Mouse (Mus musculus) layer of hippocampus, adult 8-10 months (tissue): ENCODE data around the gene Frrs1. TPM values are rescaled to one million over a fixed set of nuclear protein-coding genes. Genes with fewer than 3 reads are reported as not detected.

Source experiments
- DNase-seq, 2 experiments: peaks; one replicate each; pipeline ENCODE4 v3.0.0; 2022; ENCODE audit warnings: low spot score in 2 of 2
- total RNA-seq, 4 experiments: library from RNA; stranded (reverse); gene quantifications; 2 replicates each; pipeline ENCODE4 v1.2.4; 2022

The Frrs1 gene
- total RNA-seq, 4 experiments from 2014 or later: 0.47 to 3.0 (median 1.5) TPM

DNA sequence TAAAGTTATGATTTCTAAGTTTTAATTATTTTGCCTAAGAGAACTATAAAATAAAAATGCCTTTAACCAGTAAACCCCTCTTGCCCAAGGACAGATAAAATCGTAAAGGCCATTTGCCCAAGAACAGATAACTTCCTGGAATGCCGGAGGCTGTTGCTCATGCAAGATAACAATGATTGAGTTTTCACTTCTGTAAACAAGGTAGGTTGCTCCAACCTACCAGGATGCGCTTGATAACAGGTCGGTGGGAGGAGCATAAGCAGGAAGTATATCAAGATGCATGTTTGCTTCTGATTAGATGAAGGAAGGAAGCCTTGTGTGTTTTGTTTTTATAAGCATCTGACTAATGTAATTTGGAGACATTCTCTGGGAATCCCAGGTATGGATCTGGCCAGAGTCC is 13.2 kb upstream of the Frrs1 start:
- no peak for DNase-seq

DNA sequence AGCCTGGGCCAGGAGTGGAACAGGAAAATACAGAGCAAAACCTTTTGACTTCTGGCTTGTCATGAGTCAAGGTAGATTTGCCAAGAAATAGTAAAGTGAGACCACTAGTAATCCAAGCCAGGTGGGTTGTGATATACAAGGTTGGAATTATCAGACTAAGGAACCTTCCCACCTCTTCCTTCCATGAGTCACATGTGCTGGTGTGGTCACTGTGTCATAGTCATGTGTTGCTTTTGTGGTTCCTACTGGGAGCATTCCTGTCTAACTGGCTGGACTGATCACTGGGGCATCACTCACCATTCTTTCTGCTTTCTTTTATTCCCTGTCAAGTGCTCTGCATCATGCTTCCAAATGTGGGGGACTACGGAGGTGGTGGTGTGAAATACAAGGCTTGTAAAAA is 11.2 kb upstream of the Frrs1 start:
- DNase-seq: no peak

DNA sequence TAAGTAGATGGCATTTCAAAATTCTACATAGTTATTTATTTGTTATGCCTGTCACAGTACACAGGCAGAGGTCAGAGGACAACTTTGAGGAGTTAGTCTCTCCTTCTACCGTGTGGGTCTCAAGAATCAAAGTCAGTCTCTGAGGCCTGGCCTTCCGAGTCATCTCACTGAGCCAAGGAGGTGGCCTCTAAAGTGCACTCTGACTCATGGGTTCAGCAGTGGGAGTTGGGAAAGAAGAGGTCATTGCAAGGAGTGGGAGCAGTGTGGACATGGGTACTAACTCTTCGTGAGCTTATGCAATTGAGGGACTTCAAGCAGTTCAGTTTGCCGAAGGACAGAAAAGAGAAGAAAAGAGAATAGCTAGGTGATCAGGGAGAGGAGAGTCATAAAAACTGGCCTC is 10.3 kb upstream of the Frrs1 start:
- no peak for DNase-seq

DNA sequence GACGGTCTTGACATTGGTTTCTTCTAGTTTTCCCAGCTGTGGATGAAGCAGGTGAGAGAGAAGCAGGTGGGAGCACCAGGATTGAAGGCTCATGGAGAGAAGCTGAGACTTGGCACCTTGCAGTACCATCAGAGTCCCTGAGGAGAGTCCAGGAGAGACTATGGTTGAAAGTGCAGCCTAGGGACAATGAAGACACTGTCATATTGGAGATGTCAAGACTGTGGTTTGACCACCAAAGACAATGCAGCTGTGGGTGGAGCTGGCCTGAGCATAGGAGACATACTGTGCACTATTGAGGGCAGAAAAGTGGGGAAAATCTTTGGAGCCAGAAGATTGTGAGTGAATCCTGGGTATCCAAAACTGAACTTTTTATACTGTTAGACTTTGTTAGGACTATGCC is 8.9 kb upstream of the Frrs1 start:
- DNase-seq: no peak

DNA sequence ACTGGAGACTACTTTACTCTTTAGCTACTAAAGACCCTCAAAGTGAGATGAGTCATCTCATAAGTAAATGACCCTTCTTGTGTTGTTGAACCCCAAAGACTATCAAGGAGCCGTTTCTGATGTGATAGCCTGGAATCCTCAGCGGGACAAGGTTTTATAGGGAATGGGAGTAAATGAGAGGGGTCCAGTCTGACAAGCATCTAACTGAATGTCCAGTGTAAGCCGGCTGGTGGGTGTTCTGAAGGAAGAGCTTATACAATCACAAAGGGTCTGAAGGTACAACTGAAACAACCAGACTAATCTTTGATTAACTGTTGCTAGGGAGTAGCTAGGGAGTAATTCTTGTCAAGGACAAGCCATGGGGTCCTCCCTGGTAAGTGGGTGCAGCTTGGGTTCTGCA is 6.8 kb upstream of the Frrs1 start:
- no peak for DNase-seq

DNA sequence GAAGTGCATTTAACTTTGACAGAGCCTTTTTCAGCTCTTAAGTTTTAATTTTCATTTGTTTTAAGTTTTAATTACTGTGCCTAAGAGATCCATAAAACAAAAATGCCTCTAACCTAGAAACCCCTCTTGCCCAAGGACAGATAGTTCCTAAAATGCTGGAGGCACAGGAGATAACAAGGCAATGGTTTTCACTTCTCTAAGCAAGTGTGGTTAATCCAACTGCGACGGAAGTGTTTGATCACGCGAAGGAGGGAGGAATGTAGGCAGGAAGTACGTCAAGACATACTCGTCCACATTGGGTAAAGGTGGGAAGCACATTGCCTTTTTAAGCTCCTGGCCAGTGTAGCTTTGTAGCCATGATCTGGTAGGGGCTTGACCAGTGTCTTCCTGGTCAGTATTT is 1.7 kb upstream of the Frrs1 start:
- DNase-seq: no peak

DNA sequence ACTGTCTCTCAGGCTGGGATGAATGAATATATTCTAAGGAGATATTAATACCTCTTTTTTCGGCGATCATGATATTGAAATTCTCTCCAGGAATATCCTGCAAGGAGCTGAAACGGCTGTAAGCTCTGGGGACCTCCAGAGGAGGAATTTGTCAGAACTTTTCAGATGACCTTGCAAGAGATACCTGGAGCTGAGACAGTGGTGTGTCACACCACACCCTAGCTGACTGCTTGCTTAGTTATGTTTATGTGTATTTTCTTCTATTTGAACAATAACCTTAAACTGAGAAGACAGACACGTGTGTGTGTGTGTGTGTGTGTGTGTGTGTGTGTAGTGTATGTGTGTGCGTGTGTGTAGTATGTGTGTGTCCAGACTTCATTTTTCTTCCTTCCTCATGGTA is 488 bp downstream of the Frrs1 start:
- no peak for DNase-seq

DNA sequence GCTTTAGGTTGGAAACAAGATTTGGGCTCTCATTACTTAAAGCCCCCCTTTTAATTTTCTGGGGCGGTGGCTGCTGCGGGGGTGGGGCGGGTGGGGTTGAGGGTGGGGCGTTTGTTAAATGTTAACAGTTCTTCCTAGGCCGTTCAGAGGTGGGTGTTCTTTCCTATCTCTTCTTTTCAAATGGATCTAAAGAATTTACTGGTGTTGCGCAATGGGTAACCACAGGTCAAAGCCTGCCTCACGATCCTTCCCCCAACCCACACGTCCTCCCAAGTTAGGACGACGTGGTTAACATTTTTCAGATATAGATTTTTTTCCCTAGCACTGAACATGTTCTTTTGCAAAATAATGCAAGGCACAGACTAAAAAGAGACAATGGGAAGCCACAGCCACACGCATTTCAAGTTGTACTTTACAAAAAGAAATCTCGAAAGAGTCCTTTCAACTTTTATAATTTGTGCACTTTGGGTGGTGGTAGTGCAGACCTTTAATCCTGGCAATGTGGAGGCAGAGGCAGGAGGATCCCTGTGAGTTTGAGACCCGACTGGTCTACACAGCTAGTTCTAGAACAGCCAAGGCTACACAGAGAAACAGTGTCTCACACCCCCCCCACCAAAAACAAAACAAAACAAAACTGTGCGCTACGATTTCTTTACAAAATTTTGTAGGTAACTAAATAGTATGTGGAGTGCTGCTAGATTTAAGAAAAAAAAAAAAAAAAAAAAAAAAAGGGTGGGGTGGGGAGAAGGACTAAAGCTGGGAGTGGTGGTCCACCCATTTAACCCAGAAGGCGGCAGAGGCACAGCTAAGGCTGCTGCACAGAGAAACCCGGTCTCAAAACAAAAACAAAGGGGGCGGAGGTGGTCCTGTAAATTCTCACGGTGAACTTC is 1.3 kb downstream of the Frrs1 start:
- DNase-seq: no peak

DNA sequence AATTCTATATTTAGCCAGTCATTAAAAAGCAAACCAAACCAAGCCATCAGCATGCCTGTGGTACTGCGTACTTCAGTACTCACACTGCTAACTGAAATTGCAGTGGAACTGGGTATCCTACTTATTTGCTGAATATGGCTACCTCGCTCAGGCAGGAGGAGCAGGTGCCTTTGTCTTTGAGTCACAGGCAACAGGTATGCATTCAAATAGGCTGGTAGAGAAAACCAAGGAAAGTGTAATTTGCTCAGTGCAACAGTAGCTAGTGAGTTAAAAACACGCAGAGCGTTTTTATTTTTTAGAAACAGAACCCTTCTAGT is 1.9 kb downstream of the Frrs1 start:
- no peak for DNase-seq

DNA sequence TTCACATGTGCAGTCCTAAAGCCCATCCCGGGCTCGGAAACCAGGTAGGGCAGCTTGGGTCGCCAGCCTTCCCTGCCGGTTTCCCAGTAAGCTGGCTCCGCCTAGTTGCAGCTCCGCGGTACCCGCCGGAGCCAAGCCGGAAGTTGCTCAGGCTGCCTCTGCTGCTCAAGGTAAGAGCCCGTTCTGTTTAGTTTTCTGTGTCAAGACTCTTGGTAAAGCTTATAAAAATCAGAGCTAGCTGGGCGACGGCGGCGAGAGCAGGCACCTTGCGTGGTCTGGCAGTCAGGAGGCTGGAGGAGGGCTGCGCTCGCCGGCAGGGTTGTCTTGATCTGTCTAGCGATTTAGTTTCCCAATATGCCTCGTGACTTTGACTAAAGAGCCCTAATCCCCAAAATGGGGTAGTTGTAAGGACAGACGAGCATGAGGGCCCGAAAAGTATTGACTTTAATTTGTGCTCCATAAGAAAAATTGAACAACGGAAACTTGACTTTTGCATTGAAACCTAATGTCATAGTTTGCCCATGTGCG is 2.3 kb downstream of the Frrs1 start:
- peak; percentile 5 to 21 for DNase-seq

DNA sequence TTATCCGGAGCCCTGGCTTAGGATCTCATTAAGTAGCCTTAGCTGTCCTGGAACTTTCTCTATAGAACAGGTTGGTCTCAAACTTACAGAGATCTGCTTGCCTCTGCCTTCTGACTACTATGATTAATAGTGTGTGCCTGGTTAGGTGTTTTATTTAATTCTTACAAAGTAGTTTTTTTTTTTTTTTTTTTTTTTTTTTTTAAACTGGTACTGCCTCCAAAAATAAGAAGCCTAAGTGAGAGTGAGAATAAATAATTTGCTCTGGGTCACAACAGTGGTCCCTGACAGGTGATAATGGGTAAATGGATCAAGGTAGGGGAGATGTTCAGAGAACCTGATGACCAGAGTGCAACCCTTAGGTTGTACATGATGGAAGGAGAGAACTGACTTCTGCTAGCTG is 3.4 kb downstream of the Frrs1 start:
- no peak for DNase-seq

DNA sequence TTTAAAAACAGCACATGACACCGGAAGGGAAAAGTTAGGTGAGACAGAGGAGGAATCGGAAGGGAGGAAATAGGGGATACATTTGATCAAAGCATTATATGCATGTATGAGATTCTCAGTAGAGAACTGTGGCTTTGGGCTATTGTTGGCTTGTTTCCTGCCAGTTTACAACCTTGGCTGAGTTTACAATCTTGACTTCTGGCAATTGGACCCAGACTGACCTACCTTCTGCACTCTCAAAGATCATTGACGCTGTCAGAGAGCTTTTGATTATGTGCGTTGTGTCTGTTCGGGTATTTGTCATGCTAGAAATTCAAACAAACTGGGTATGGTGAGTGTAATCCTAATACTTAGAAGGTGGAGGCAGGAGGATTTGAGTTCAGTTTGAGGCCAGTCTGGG is 5.2 kb downstream of the Frrs1 start:
- no peak for DNase-seq

DNA sequence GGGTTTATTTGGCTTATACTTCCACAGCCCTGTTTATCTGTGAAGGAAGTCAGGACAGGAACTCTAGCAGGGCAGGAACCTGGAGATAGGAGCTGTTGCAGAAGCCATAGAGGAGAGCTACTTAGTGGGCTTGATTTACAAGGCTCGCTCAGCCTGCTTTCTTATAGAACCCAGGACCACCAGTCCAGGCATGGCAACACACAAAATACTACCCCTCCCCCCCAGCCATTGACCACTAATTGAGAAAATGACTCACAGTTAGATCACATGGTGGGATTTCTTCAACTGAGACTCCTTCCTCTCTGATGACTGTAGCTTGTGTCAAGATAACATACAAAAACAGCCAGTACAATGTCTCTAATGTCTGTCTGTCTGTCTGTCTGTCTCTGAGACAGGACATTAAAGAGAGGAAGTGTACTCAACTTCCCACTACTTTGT is 6.0 kb downstream of the Frrs1 start:
- DNase-seq: no peak

DNA sequence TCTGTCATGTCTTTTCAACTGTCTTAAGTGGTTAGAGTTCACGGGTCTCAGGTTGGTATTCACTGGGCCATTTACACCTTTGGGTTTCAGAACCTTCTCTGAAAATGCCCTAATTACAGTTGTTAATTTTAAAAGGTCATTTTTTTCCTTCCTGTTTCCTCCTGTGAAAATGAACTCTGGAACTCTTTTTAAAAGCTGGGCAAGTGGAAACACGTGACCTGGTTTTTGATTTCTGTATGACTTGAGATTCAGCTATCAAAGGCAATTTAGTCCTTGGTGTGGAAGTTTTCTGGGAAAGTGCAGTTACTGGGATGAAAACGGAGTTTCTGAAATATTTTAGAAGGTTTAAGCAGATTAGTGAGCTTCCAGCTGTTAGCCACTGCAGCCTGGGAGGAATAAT is 11.1 kb downstream of the Frrs1 start:
- no peak for DNase-seq

DNA sequence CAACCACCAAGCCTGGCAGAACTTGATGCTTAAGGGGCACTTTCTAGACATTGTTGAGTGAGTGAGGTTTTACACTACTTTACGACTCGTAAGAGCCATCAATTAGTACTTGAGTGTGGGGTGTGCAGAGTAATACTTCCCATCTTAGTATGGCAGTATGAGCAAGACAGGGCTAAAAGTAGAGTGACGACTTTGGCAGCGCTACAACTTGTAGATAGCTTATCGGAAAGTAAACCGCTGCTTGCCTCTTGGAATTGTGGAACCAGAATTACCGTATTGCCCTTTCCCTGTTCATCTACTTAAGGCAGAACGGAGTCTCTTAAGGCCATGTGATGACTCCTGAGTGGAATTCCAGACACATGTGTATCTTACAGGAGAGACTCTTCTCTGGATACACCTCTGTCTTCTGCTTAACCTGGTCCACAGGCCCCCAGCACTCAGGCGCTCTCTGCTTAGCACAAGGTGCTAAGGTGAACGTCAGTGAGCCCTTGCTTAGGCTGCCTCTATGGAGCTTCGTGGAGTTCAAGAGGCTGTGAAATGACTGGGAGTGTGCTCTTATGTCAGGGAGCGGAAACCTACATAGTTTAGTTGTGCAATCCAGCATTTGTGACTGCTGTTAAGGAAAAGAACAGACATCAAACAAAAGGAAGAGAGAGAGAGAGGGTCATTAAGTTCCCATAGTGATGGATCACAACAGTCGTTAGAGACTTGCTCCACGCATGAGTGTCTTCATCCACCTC is 23.1 kb downstream of the Frrs1 start:
- DNase-seq: no peak

DNA sequence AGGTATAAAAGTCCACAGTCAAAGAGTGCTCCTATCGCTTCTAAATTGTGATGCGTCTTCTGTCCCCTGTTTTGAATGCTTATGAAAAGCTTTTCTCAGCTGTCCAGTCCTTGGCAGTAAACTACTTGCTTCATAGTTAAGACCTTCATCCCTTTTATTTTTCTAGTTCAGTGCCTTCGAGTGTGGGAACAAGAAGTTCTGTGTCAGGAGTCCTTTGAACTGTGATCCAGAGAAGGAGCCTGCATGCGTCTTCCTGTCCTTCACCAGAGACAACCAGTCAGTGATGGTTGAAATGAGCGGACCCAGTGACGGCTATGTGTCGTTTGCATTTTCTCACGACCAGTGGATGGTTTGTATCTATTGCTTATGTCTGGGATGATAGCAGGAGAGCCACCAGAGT is 25.7 kb downstream of the Frrs1 start:
- no peak for DNase-seq

DNA sequence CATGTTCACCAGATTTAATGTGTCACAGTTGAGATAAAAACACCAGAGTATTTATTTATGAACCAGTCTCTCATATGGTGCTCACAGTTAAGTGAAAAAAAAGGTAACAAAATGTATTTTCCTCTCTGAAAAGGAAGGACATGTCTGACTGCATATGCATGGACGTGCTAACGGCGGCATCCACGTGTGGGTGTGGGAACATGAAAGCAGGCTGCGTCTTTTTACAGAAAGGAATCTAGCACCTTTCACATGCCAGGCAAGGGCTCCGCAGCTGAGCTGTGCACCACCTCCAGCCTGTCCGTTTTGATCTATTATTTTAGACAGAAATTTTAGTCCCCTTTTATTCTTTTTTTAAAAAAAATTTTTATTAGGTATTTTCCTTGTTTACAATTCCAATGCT is 30.1 kb downstream of the Frrs1 start:
- no peak for DNase-seq

DNA sequence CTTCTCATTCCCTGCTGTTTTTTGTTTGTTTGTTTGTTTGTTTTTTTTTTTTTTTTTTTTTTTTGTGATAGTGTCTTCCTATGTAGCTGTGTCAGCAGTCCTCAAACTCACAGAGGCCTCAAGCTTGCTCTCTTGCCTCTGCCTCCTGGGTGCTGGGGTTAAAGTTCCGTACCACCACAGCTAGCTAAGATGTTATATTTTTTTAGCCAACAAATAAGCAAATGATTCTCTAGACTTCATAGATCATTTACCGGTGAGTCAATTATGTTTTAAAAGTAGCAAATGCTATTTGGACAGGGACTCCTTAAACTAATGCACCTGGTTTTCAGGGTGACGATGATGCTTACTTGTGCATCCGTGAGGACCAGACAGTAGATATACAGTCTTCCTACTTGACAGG is 31.3 kb downstream of the Frrs1 start:
- DNase-seq: no peak

DNA sequence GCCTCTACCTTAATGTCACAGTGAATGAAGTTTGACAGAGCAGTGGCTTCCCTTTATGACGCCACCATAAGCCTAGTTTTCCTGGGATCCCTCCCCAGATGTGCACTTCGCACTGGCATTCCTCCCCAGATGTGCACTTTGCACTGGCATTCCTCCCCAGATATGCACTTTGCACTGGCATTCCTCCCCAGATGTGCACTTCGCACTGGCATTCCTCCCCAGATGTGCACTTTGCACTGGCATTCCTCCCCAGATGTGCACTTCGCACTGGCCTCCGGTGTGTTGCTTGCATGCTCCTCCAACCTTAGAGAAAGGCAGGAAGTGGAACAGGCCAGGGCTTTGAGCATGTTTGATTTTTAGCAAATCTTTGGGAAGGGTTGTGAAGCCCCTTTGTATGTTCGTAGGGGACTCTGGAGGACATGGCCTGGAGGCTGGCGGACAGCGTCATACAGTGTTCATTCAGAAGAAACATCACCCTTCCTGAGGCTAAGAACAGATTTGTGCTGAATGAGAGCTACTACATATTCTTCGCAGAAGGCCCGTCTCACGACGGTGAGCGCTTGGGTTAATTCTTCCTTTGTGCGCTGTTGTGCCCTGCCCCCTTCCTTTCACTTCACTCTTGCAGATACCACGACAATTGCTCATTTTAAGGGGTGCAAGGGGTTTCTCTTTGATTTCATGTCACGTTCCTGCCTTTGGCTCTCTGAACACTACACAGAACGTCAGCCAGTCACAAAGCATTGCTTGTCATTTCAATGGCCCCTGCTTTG is 32.4 kb downstream of the Frrs1 start:
- DNase-seq: no peak

DNA sequence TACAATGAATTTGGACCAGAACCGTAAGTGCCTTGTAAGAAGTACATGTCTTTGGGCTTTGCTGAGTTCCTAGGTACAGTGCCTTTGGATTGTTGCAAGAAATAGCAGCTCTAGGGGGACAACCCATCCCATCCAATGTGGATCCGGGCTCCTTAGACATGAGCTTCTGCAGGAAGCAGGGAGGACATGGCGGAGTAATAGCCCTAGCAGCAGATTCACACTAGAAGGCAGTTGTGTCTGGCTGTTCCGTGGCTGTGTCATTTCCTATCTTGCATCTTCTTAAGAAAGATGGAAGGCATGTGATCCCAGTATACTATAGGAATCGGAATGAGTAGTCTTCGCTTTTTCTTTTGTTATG is 32.9 kb downstream of the Frrs1 start:
- DNase-seq: no peak

DNA sequence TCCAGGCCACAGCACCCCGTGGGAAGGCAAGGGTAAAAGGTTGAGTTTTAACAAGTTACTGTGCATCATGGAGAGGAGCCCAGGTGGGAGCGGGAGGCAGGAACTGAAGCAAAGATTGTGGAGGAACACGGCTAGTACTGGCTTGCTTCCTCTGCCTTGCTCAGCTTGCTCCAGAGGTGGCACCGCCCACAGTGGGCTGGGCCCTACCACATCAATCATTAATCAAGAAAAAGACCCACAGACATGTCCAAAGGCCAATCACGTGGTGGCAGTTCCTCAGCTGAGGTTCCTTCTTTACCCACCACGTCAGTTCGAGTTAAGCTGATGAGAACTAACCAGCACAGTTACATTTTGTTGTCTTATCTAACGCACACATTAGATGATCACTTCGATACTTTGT is 33.6 kb downstream of the Frrs1 start:
- no peak for DNase-seq

DNA sequence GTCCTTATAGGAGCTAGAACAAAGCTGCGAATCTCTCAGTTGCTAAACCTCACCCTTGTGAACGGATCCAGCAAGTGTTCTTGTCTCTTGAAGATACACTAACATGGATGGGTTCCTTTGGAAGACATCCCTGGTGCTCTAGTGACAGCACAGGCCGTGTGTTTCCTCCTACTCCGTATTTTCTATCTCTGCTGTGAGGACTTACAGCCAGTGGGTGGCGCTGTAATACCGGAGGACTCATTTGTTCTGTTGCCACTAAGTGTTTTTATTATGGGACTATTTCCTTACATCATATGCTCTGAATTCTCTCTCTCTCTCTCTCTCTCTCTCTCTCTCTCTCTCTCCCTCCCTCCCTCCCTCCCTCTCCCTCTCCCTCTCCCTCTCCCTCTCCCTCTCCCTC is 44.9 kb downstream of the Frrs1 start:
- DNase-seq: peak; percentile 81 to 89
